Mouse (Mus musculus): ENCODE data around the gene Apoc1. TPM values are rescaled to one million over a fixed set of nuclear protein-coding genes. Genes with fewer than 3 reads are reported as not detected.
A peak's percentile ranks its signal among the peaks of the same experiment; 100 is the strongest.

Apoc1 gene
- 28.1 TPM in 1 of 2 replicates, not detected in the other for total RNA-seq (2015; ENCODE audit: low replicate concordance)
- not detected in 2 replicates for total RNA-seq (2017; ENCODE audit: low replicate concordance)

DNA sequence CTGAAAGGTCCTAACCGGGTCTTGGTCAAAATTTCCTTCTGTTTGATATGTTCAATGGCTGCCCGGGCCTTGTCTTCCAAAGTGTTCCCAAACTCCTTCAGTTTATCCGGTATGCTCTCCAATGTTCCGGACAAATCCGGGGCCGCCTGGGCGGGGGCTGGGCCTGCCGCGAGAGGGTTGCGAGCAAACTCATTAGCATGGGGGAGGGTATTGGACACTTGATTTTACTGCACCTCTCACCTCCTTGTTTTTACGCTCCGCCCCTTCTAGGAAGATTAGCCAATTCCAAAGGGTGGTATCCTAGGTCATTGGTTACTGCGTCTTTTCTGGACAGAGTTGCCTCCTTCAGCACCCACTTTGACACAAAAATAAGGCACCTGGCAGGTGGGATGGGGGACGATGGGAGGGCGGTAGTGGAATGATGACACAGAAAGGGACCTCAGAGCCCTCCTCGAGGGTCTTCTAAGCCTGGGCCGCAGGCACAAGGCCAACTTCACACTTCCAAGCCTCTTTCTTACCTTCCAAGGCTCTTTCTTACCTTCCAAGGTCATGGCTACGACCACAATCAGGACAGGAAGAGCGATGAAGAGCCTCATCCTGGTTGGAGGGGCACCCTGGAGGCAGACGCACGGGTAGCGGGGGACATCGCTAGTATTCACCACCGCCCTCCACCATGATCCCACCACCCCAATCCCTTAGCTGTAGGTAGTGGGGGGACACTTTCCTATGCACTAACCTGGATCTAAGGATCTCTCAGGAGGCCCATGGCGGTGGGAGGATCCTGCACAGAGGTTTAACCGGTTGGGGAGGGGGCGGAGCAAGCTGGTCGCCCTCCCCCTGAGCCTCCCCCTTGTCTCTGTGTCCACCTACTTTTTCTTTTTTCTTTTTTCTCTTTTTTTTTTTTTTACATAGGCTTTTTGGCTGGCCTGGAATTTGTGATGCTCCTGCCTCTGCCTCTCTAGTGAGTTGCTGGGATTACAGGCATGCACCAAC, at the start of gene Apoc1:
TSS of gene Apoc1 (minus strand) at position 788 of the 993 bp plus-strand sequence.
- ATAC-seq (replicated peaks; ENCODE audit: low FRiP score, poor library complexity, severe bottlenecking), result no peak

- no peak for ATAC-seq (replicated peaks; ENCODE audit: low FRiP score, poor library complexity, severe bottlenecking)
Observed at GRCm38 (mm10) chr7:19741329-19742031, 49.0 kb upstream of the Apoc1 start.

- no peak for ATAC-seq (replicated peaks; ENCODE audit: low FRiP score, poor library complexity, severe bottlenecking)
Observed at GRCm38 (mm10) chr7:19740269-19740668, 47.8 kb upstream of the Apoc1 start.

GRCm38 (mm10) chr7:19738771-19739170, 46.3 kb upstream of the Apoc1 start:
- ATAC-seq (replicated peaks; ENCODE audit: low FRiP score, poor library complexity, severe bottlenecking), result no peak

GRCm38 (mm10) chr7:19736389-19737057, 44.1 kb upstream of the Apoc1 start:
- ATAC-seq (replicated peaks; ENCODE audit: low FRiP score, poor library complexity, severe bottlenecking), result peak; percentile 68

- ATAC-seq (replicated peaks; ENCODE audit: low FRiP score, poor library complexity, severe bottlenecking), result no peak
Observed at GRCm38 (mm10) chr7:19734178-19734666, 41.8 kb upstream of the Apoc1 start.

GRCm38 (mm10) chr7:19726541-19726940, 34.1 kb upstream of the Apoc1 start:
- ATAC-seq (replicated peaks; ENCODE audit: low FRiP score, poor library complexity, severe bottlenecking), result no peak

DNA sequence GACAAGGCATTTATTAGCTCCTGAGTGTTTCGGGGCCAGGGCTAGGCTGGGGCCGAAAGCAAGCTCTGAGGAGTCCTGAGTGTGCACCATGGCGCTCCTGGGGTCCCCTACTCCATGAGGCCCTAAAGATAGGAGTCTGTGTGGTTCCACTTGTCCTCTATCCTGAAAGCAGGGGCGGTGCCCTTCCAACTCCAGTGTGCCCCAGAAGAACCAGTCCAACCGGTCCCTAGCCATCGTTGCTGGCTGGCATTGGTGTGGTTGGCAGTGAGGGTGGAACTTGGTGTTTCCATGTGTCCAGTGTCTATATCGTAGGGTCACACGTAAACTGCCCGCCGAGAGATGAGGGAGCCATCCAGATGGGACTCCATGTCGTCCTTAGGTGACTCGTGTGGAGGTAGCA, 31.7 kb upstream of the Apoc1 start:
- no peak for ATAC-seq (replicated peaks; ENCODE audit: low FRiP score, poor library complexity, severe bottlenecking)

GRCm38 (mm10) chr7:19722754-19723195, 30.3 kb upstream of the Apoc1 start:
- no peak for ATAC-seq (replicated peaks; ENCODE audit: low FRiP score, poor library complexity, severe bottlenecking)

- ATAC-seq (replicated peaks; ENCODE audit: low FRiP score, poor library complexity, severe bottlenecking), result no peak
Observed at GRCm38 (mm10) chr7:19719200-19719599, 26.7 kb upstream of the Apoc1 start.

GRCm38 (mm10) chr7:19718297-19718952, 26.0 kb upstream of the Apoc1 start:
- ATAC-seq (replicated peaks; ENCODE audit: low FRiP score, poor library complexity, severe bottlenecking), result no peak

GRCm38 (mm10) chr7:19717346-19717745, 24.9 kb upstream of the Apoc1 start:
- no peak for ATAC-seq (replicated peaks; ENCODE audit: low FRiP score, poor library complexity, severe bottlenecking)

GRCm38 (mm10) chr7:19716822-19717221, 24.4 kb upstream of the Apoc1 start:
- ATAC-seq (replicated peaks; ENCODE audit: low FRiP score, poor library complexity, severe bottlenecking), result no peak

DNA sequence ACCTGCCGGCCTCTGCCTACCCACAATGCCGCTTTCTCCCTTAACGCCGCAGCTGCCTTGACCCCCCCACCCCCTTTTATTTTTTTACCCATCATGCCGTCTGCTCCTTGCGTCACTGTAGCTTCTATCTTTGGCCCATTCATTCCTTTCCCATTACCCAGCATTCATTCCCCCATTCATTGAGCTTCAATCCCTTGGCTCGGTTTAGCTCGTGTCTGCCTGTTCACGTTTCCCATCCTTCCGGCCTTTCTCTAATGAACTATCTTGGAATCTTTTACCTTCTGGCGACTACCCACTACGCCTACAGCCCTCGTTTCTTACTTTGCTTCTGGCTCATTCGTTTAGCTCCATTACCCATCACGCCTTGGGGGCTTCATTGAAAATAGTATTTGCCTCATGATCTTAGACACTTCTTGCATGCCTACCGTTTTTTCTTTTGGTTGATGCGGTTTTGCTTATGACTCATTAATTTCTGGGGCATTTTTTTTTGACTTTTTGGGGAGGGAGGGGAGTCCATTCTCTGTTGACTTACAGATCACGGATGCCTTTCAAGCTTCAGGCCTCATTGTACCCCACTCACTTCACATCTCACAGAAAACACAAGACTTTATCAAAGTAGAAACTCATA, 23.7 kb upstream of the Apoc1 start:
- ATAC-seq (replicated peaks; ENCODE audit: low FRiP score, poor library complexity, severe bottlenecking), result peak; percentile 28

GRCm38 (mm10) chr7:19715239-19716054, 23.0 kb upstream of the Apoc1 start, which contains the start of gene Tomm40:
Tomm40 (minus strand) TSS chr7:19715438.
- ATAC-seq (replicated peaks; ENCODE audit: low FRiP score, poor library complexity, severe bottlenecking), result peak; percentile 92

DNA sequence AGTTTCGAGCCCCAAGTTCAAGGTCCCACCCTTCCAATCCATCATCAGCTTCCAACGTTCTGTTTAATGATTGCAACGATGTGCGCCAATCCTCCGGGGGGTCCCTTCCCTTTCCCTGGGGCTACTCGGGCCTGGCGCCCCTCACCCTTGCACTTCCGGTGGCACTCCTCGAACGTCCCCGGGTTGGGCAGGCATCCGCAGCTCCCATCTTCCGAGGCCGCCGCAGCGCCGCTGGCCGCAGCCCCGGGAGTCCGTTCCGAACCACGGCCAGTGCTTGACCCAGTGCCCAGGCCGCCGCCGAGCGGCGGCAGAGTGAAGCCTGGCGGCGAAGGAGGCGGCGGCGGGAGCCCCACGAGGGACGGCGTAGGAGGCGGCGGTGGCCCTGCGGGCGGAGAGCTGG, 22.4 kb upstream of the Apoc1 start:
- ATAC-seq (replicated peaks; ENCODE audit: low FRiP score, poor library complexity, severe bottlenecking), result no peak

DNA sequence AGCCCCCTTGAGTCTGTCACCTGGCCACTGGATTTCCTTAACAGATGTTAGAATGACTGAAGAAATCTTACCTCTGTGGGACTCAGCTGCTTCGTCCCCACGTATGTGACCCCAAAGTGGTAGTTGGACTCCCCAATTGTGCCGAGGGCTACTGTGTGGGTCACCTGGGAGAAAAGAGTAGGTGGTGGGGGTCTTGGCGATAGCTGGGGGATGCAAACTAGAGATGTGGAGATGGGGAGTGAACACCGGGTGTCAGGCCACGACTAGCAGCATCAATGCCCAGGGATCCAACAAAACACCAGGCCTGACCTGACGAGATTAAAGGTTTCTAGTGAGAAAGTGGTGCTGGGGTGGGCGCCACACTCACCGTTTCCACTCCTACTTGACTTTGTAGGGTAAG, 21.1 kb upstream of the Apoc1 start:
- no peak for ATAC-seq (replicated peaks; ENCODE audit: low FRiP score, poor library complexity, severe bottlenecking)

GRCm38 (mm10) chr7:19713196-19713595, 20.7 kb upstream of the Apoc1 start:
- no peak for ATAC-seq (replicated peaks; ENCODE audit: low FRiP score, poor library complexity, severe bottlenecking)

All from erythroid progenitor cell, adult 5-6 weeks (primary cell).